Mouse (Mus musculus): ENCODE measurements around the gene Neurod6. TPM values are rescaled to one million over a fixed set of nuclear protein-coding genes. Genes with fewer than 3 reads are reported as not detected.

Gene Neurod6
- polyA plus RNA-seq (2012; rRNA removed) = not detected in 2 replicates

GRCm38 (mm10) chr6:55680974-55681373, at the start of gene Neurod6:
Neurod6 (minus strand) TSS chr6:55681263.

Other genes starting within 250 kb of the Neurod6 start
- 6.6 and 7.1 TPM in 2 replicates for gene Adcyap1r1, start 229.3 kb downstream of the Neurod6 start, polyA plus RNA-seq (2012; rRNA removed)
- gene Itprid1, start 155.6 kb upstream of the Neurod6 start, polyA plus RNA-seq (2012; rRNA removed) = 0.26 and 0.29 TPM in 2 replicates

All from colon, adult 2 months (tissue).